Mouse (Mus musculus): ENCODE results near the gene 4933424G06Rik. TPM values are rescaled to one million over a fixed set of nuclear protein-coding genes. Genes with fewer than 3 reads are reported as not detected.

Gene 4933424G06Rik
- polyA plus RNA-seq, 1 experiment from 2014 or later, result 1.1 TPM

- WGBS, result 81% methylated on average over 1 of the region's 1 CpGs
- Histone ChIP-seq H3K36me3 (replicated peaks) (no peaks in the 10 kb centered on the region), H3K9me3 (no peaks in the 10 kb centered on the region), H3K4me3 (no peak overlapping the region), H3K9ac (no peak overlapping the region), H3K27me3 (replicated peaks) (no peaks in the 10 kb centered on the region), H3K4me2 (no peak overlapping the region), H3K27ac (no peak overlapping the region), H3K4me1 (no peaks in the 10 kb centered on the region)
- no peak for ATAC-seq (replicated peaks)
These were observed 8.8 kb downstream of the 4933424G06Rik start for GRCm38 (mm10) chr1:36718786-36719185.

GRCm38 (mm10) chr1:36723146-36724056, 13.5 kb downstream of the 4933424G06Rik start:
- Histone ChIP-seq H3K4me1 (no peaks in the 10 kb centered on the region), H3K9me3 (no peaks in the 10 kb centered on the region), H3K27ac (no peak overlapping the region), H3K9ac (no peak overlapping the region), H3K36me3 (replicated peaks) (no peaks in the 10 kb centered on the region), H3K4me3 (no peak overlapping the region), H3K27me3 (replicated peaks) (no peaks in the 10 kb centered on the region), H3K4me2 (no peak overlapping the region)
- no peak for ATAC-seq (replicated peaks)
- WGBS, result 78% methylated on average over 16 of the region's 16 CpGs

- H3K27me3 ChIP-seq (replicated peaks), result no peaks in the 10 kb centered on the region
- no peaks in the 10 kb centered on the region for H3K9me3 ChIP-seq
- no peak overlapping the region for H3K4me3 ChIP-seq
- H3K9ac ChIP-seq, result no peak overlapping the region
- no peak for ATAC-seq (replicated peaks)
- 71% methylated on average over 4 of the region's 4 CpGs for WGBS
- no peak overlapping the region for H3K4me2 ChIP-seq
- H3K36me3 ChIP-seq (replicated peaks), result no peaks in the 10 kb centered on the region
- H3K4me1 ChIP-seq, result no peaks in the 10 kb centered on the region
- H3K27ac ChIP-seq, result no peak overlapping the region
These were observed 14.1 kb downstream of the 4933424G06Rik start for GRCm38 (mm10) chr1:36724057-36724431.

- peak; percentile 69; the same call in 1 of the 2 replicates for ATAC-seq (replicated peaks)
- H3K4me3 ChIP-seq, result no peak overlapping the region
- no peak overlapping the region for H3K9ac ChIP-seq
- no peaks in the 10 kb centered on the region for H3K4me1 ChIP-seq
- no peak overlapping the region for H3K27ac ChIP-seq
- WGBS, result 10% methylated on average over 4 of the region's 4 CpGs
- no peaks in the 10 kb centered on the region for H3K27me3 ChIP-seq (replicated peaks)
- no peaks in the 10 kb centered on the region for H3K36me3 ChIP-seq (replicated peaks)
- no peak overlapping the region for H3K4me2 ChIP-seq
- H3K9me3 ChIP-seq, result no peaks in the 10 kb centered on the region
These were observed 27.4 kb downstream of the 4933424G06Rik start for GRCm38 (mm10) chr1:36737300-36737699.

GRCm38 (mm10) chr1:36739231-36739630, 29.3 kb downstream of the 4933424G06Rik start:
- Histone ChIP-seq H3K36me3 (replicated peaks) (no peaks in the 10 kb centered on the region), H3K27me3 (replicated peaks) (no peaks in the 10 kb centered on the region), H3K4me3 (no peak overlapping the region), H3K9ac (no peak overlapping the region), H3K4me1 (peaks cover 6% of the 10 kb centered on the region), H3K4me2 (no peak overlapping the region), H3K9me3 (no peaks in the 10 kb centered on the region), H3K27ac (no peak overlapping the region)
- 60% methylated on average over 5 of the region's 5 CpGs for WGBS
- ATAC-seq (replicated peaks), result no peak

GRCm38 (mm10) chr1:36743046-36743445, 33.1 kb downstream of the 4933424G06Rik start:
- H3K4me1 ChIP-seq, result peaks cover 14% of the 10 kb centered on the region
- H3K9me3 ChIP-seq, result no peaks in the 10 kb centered on the region
- H3K27ac ChIP-seq, result no peak overlapping the region
- no peak overlapping the region for H3K4me2 ChIP-seq
- H3K36me3 ChIP-seq (replicated peaks), result no peaks in the 10 kb centered on the region
- ATAC-seq (replicated peaks), result no peak
- no peak overlapping the region for H3K4me3 ChIP-seq
- 81% methylated on average over 9 of the region's 9 CpGs for WGBS
- H3K9ac ChIP-seq, result no peak overlapping the region
- H3K27me3 ChIP-seq (replicated peaks), result no peaks in the 10 kb centered on the region

- peak overlapping the region; percentile 31 for H3K4me3 ChIP-seq
- ATAC-seq (replicated peaks), result peak; percentile 89
- H3K9ac ChIP-seq, result no peak overlapping the region
- peak overlapping the region; percentile 64 for H3K27ac ChIP-seq
- H3K4me2 ChIP-seq, result peak overlapping the region; percentile 53
- WGBS, result 15% methylated on average over 17 of the region's 17 CpGs
- H3K36me3 ChIP-seq (replicated peaks), result no peaks in the 10 kb centered on the region
- H3K4me1 ChIP-seq, result peaks cover 14% of the 10 kb centered on the region
- H3K27me3 ChIP-seq (replicated peaks), result no peaks in the 10 kb centered on the region
- H3K9me3 ChIP-seq, result no peaks in the 10 kb centered on the region
These were observed 34.5 kb downstream of the 4933424G06Rik start for GRCm38 (mm10) chr1:36744268-36744944.

GRCm38 (mm10) chr1:36745661-36746060, 35.7 kb downstream of the 4933424G06Rik start:
- Histone ChIP-seq H3K9ac (no peak overlapping the region), H3K4me2 (no peak overlapping the region), H3K4me1 (peaks cover 14% of the 10 kb centered on the region), H3K27me3 (replicated peaks) (no peaks in the 10 kb centered on the region), H3K27ac (no peak overlapping the region), H3K9me3 (no peaks in the 10 kb centered on the region), H3K4me3 (no peak overlapping the region), H3K36me3 (replicated peaks) (no peaks in the 10 kb centered on the region)
- no peak for ATAC-seq (replicated peaks)
- WGBS, result 44% methylated on average over 4 of the region's 4 CpGs

- Histone ChIP-seq H3K4me3 (no peak overlapping the region), H3K9ac (no peak overlapping the region), H3K9me3 (no peaks in the 10 kb centered on the region), H3K4me1 (peaks cover 14% of the 10 kb centered on the region), H3K27ac (no peak overlapping the region), H3K36me3 (replicated peaks) (no peaks in the 10 kb centered on the region), H3K27me3 (replicated peaks) (no peaks in the 10 kb centered on the region), H3K4me2 (no peak overlapping the region)
- ATAC-seq (replicated peaks), result no peak
- 40% methylated on average over 15 of the region's 15 CpGs for WGBS
These were observed 36.5 kb downstream of the 4933424G06Rik start for GRCm38 (mm10) chr1:36746452-36746851.

GRCm38 (mm10) chr1:36753932-36754675, 44.2 kb downstream of the 4933424G06Rik start:
- H3K4me2 ChIP-seq, result no peak overlapping the region
- no peak for ATAC-seq (replicated peaks)
- WGBS, result 84% methylated on average over 6 of the region's 6 CpGs

GRCm38 (mm10) chr1:36758553-36758952, 48.6 kb downstream of the 4933424G06Rik start:
- Histone ChIP-seq H3K9ac (no peak overlapping the region), H3K36me3 (replicated peaks) (no peaks in the 10 kb centered on the region), H3K27ac (no peak overlapping the region), H3K9me3 (no peaks in the 10 kb centered on the region), H3K4me3 (no peak overlapping the region), H3K27me3 (replicated peaks) (no peaks in the 10 kb centered on the region), H3K4me1 (no peaks in the 10 kb centered on the region), H3K4me2 (no peak overlapping the region)
- no peak for ATAC-seq (replicated peaks)
- 90% methylated on average over 9 of the region's 9 CpGs for WGBS

More at GRCm38 (mm10) chr1:36753932-36754675, 44.2 kb downstream of the 4933424G06Rik start:
- Histone ChIP-seq H3K27ac (no peak overlapping the region), H3K27me3 (replicated peaks) (no peaks in the 10 kb centered on the region), H3K36me3 (replicated peaks) (no peaks in the 10 kb centered on the region), H3K4me1 (no peaks in the 10 kb centered on the region), H3K4me3 (no peak overlapping the region), H3K9me3 (no peaks in the 10 kb centered on the region), H3K9ac (no peak overlapping the region)

GRCm38 (mm10) chr1:36759076-36759475, 49.1 kb downstream of the 4933424G06Rik start:
- 86% methylated on average over 18 of the region's 18 CpGs for WGBS
- Histone ChIP-seq H3K27me3 (replicated peaks) (no peaks in the 10 kb centered on the region), H3K4me1 (no peaks in the 10 kb centered on the region), H3K4me2 (no peak overlapping the region), H3K4me3 (no peak overlapping the region), H3K9ac (no peak overlapping the region), H3K9me3 (no peaks in the 10 kb centered on the region), H3K27ac (no peak overlapping the region), H3K36me3 (replicated peaks) (no peaks in the 10 kb centered on the region)
- no peak for ATAC-seq (replicated peaks)

Measured in midbrain, embryonic 15.5 days (tissue).